Mouse (Mus musculus) embryonic fibroblast, embryonic 13.5 days (primary cell): Measurements from ENCODE around the gene Garem2. TPM values are rescaled to one million over a fixed set of nuclear protein-coding genes. Genes with fewer than 3 reads are reported as not detected.

Source experiments
- H3K27ac ChIP-seq: 2 replicates; pipeline ENCODE4 v1.5.1; 2012; ENCODE audit warnings: low read length, control low read depth, inconsistent platforms; ENCODE audit not compliant: insufficient read depth
- H3K4me1 ChIP-seq: 2 replicates; pipeline ENCODE4 v1.6.1; 2011; ENCODE audit warnings: low read length; ENCODE audit not compliant: control insufficient read depth, insufficient read depth
- H3K4me3 ChIP-seq: 2 replicates; pipeline ENCODE4 v1.5.1; 2011; ENCODE audit warnings: mild to moderate bottlenecking, control low read depth, low read length; ENCODE audit not compliant: insufficient read depth
- CTCF ChIP-seq: IDR thresholded peaks from 2 replicates; pipeline ENCODE4 v1.5.1; 2011; ENCODE audit warnings: mild to moderate bottlenecking, control low read depth, low read length, moderate library complexity, borderline replicate concordance; ENCODE audit not compliant: insufficient read depth
- POLR2A ChIP-seq: IDR thresholded peaks from 2 replicates; pipeline ENCODE4 v1.6.1; 2011; ENCODE audit warnings: low read depth, mild to moderate bottlenecking, control low read depth, low read length, moderate library complexity
- polyA plus RNA-seq: library from polyadenylated mRNA; stranded (reverse); fragments of >200 nt; gene quantifications from 2 replicates; pipeline ENCODE4 v1.2.4, GENCODE M21; 2011; ENCODE audit warnings: low read depth; ENCODE audit not compliant: missing spikeins, insufficient read length

The Garem2 gene
- polyA plus RNA-seq, 1 experiment = 1.9 TPM

- Histone ChIP-seq H3K27ac (no peak overlapping the region), H3K4me3 (no peak overlapping the region), H3K4me1 (peaks cover 3% of the 10 kb centered on the region; the same call in 1 of the 2 replicates)
- no peak for TF ChIP-seq POLR2A
- TF ChIP-seq CTCF = no peak
These were observed 5.6 kb downstream of the Garem2 start for GRCm38 (mm10) chr5:30110371-30111060.

- Histone ChIP-seq H3K4me3 (no peak overlapping the region), H3K27ac (no peak overlapping the region), H3K4me1 (peaks cover 3% of the 10 kb centered on the region; the same call in 1 of the 2 replicates)
- no peak for TF ChIP-seq CTCF
These were observed 6.2 kb downstream of the Garem2 start for GRCm38 (mm10) chr5:30111126-30111525.

- no peak overlapping the region for H3K27ac ChIP-seq
- TF ChIP-seq CTCF (no peak), POLR2A (no peak)
These were observed 6.8 kb downstream of the Garem2 start for GRCm38 (mm10) chr5:30111771-30112170.

GRCm38 (mm10) chr5:30112533-30113068 lies 7.6 kb downstream of the Garem2 start:
- H3K4me1 ChIP-seq = peaks cover 3% of the 10 kb centered on the region; the same call in 1 of the 2 replicates
- no peak overlapping the region for H3K4me3 ChIP-seq
- H3K27ac ChIP-seq = no peak overlapping the region
- no peak for TF ChIP-seq POLR2A

More at GRCm38 (mm10) chr5:30111771-30112170, 6.8 kb downstream of the Garem2 start:
- H3K4me1 ChIP-seq = peaks cover 3% of the 10 kb centered on the region; the same call in 1 of the 2 replicates
- no peak overlapping the region for H3K4me3 ChIP-seq

GRCm38 (mm10) chr5:30113881-30114760 lies 9.2 kb downstream of the Garem2 start:
- Histone ChIP-seq H3K27ac (no peak overlapping the region), H3K4me3 (no peak overlapping the region), H3K4me1 (peaks cover 3% of the 10 kb centered on the region; the same call in 1 of the 2 replicates)
- peak; percentile 58 for TF ChIP-seq CTCF
- TF ChIP-seq POLR2A = no peak

- TF ChIP-seq CTCF = no peak
- Histone ChIP-seq H3K27ac (no peak overlapping the region), H3K4me3 (no peak overlapping the region), H3K4me1 (peaks cover 3% of the 10 kb centered on the region; the same call in 1 of the 2 replicates)
These were observed 9.8 kb downstream of the Garem2 start for GRCm38 (mm10) chr5:30114761-30115140.

- no peak overlapping the region for H3K27ac ChIP-seq
- no peak overlapping the region for H3K4me3 ChIP-seq
- TF ChIP-seq POLR2A = no peak
- 0 out of 2 replicates have a peak, but pooled peaks have one; percentile 8 for TF ChIP-seq CTCF
- H3K4me1 ChIP-seq = peaks cover under 1% of the 10 kb centered on the region; the same call in 1 of the 2 replicates
These were observed 10.8 kb downstream of the Garem2 start for GRCm38 (mm10) chr5:30115718-30116117.

GRCm38 (mm10) chr5:30118018-30118417 lies 13.1 kb downstream of the Garem2 start:
- TF ChIP-seq CTCF (no peak), POLR2A (no peak)
- Histone ChIP-seq H3K4me3 (no peak overlapping the region), H3K27ac (no peak overlapping the region), H3K4me1 (no peaks in the 10 kb centered on the region)

GRCm38 (mm10) chr5:30119163-30119562 lies 14.2 kb downstream of the Garem2 start:
- H3K4me3 ChIP-seq = no peak overlapping the region
- H3K4me1 ChIP-seq = no peaks in the 10 kb centered on the region
- TF ChIP-seq POLR2A (no peak), CTCF (no peak)
- no peak overlapping the region for H3K27ac ChIP-seq
